Mouse (Mus musculus) MEL (cell line): ENCODE measurements around the gene E130114P18Rik.

Source experiments
- CHD1 ChIP-seq: IDR thresholded peaks from 2 replicates; pipeline ENCODE4 v1.6.1; 2012; ENCODE audit warnings: low read depth, mild to moderate bottlenecking, inconsistent platforms, low read length, improper control_type of control experiment
- CTCF ChIP-seq, 3 experiments: IDR thresholded peaks in 2 of 3; conservative IDR thresholded peaks in 1 of 3; 2 replicates each; pipeline ENCODE4 v1.5.1; 2011 to 2012; ENCODE audit warnings: low read length in 3 of 3, low read depth in 2 of 3, mild to moderate bottlenecking in 2 of 3, improper control_type of control experiment in 1 of 3, inconsistent platforms in 1 of 3, mixed read lengths in 1 of 3, moderate library complexity in 1 of 3; ENCODE audit not compliant: control insufficient read depth in 1 of 3, insufficient read depth in 1 of 3, poor library complexity in 1 of 3, severe bottlenecking in 1 of 3
- EP300 ChIP-seq, 2 experiments: IDR thresholded peaks; 2 replicates each; pipeline ENCODE4 v1.6.1; 2011; ENCODE audit warnings: improper control_type of control experiment in 2 of 2, low read length in 2 of 2, low read depth in 1 of 2, mild to moderate bottlenecking in 1 of 2
- KAT2A ChIP-seq: conservative IDR thresholded peaks from 2 replicates; pipeline ENCODE4 v1.6.1; 2012; ENCODE audit warnings: low read depth, low read length, improper control_type of control experiment, inconsistent platforms
- NRF1 ChIP-seq: IDR thresholded peaks from 2 replicates; pipeline ENCODE4 v1.6.1; 2014; ENCODE audit warnings: low read depth, mild to moderate bottlenecking, inconsistent platforms, low read length, improper control_type of control experiment, moderate library complexity; ENCODE audit not compliant: poor library complexity, insufficient read depth, severe bottlenecking
- SIN3A ChIP-seq: IDR thresholded peaks from 2 replicates; pipeline ENCODE4 v1.6.1; 2012; ENCODE audit warnings: low read length, improper control_type of control experiment, inconsistent platforms
- TCF12 ChIP-seq: IDR thresholded peaks from 2 replicates; pipeline ENCODE4 v1.6.1; 2014; ENCODE audit warnings: low read depth, mild to moderate bottlenecking, inconsistent platforms, low read length, improper control_type of control experiment, moderate library complexity
- ZMIZ1 ChIP-seq: IDR thresholded peaks from 2 replicates; pipeline ENCODE4 v1.6.1; 2012; ENCODE audit warnings: low read depth, mild to moderate bottlenecking, inconsistent platforms, low read length, improper control_type of control experiment, moderate library complexity

DNA sequence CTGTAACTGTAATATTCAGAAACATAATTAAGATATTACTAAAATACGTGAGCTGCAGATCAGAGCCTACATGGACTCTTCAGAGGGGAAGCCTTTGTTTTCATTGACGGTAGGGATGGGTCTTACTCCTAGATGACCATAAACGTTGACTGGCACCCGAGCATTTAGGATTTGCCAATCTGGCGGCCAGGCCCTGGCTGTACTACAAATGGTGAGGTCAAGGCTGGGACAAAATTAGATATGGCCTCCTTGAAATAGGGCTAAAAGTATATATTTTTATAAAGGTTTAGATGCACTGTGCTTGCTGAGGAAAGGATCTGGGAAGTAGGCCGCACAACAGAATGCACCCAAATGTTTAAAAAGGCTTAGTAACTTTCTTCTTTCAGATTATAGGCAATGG is 4.6 kb upstream of the E130114P18Rik start:
- TF ChIP-seq NRF1, result no peak
- no peak for TF ChIP-seq KAT2A
- TF ChIP-seq TCF12, result no peak
- no peak for TF ChIP-seq EP300 (IDR thresholded peaks at IDR 0.05; ENCODE audit: low read depth in 1 of 2, low read length in 2 of 2)
- TF ChIP-seq CTCF (IDR thresholded peaks at IDR 0.05 in 2 of 3, conservative IDR thresholded peaks at IDR 0.05 in 1 of 3; ENCODE audit: control insufficient read depth in 1 of 3, insufficient read depth in 1 of 3, low read depth in 2 of 3, low read length in 3 of 3, poor library complexity in 1 of 3, severe bottlenecking in 1 of 3), result no peak
- no peak for TF ChIP-seq CHD1
- TF ChIP-seq ZMIZ1, result no peak
- TF ChIP-seq SIN3A, result no peak
